Mouse (Mus musculus) kidney, embryonic 14.5 days (tissue): ENCODE measurements around the gene Hhex. TPM values are rescaled to one million over a fixed set of nuclear protein-coding genes. Genes with fewer than 3 reads are reported as not detected.

Experiments used
- ATAC-seq: fragments of 200-750 bp; cut with Nextera tagmentation; 2 replicates; pipeline ENCODE4 v1.8.0; 2017; ENCODE audit warnings: moderate number of reproducible peaks, mild to moderate bottlenecking, moderate TSS enrichment, moderate library complexity; ENCODE audit not compliant: low FRiP score, low TSS enrichment
- H3K27ac ChIP-seq: fragments of 300-500 bp; sonication (generic); 2 replicates; pipeline ENCODE4 v1.5.1; 2014; ENCODE audit warnings: low read depth, mild to moderate bottlenecking, low read length, moderate library complexity, mixed read lengths
- H3K27me3 ChIP-seq: fragments of 300-500 bp; sonication (generic); 2 replicates; pipeline ENCODE4 v1.6.1; 2014; ENCODE audit warnings: mild to moderate bottlenecking, low read length; ENCODE audit not compliant: control insufficient read depth, insufficient read depth
- H3K36me3 ChIP-seq: fragments of 300-500 bp; sonication (generic); 2 replicates; pipeline ENCODE4 v1.6.1; 2014; ENCODE audit warnings: low read length, mixed read lengths; ENCODE audit not compliant: control insufficient read depth, insufficient read depth
- H3K4me1 ChIP-seq: fragments of 300-500 bp; sonication (generic); 2 replicates; pipeline ENCODE4 v1.6.1; 2014; ENCODE audit warnings: low read length, mixed read lengths; ENCODE audit not compliant: control insufficient read depth, insufficient read depth
- H3K4me2 ChIP-seq: fragments of 300-500 bp; sonication (generic); replicated peaks from 2 replicates; pipeline ENCODE4 v1.6.1; 2014; ENCODE audit warnings: low read depth, mild to moderate bottlenecking, low read length
- H3K4me3 ChIP-seq: fragments of 300-500 bp; sonication (generic); 2 replicates; pipeline ENCODE4 v1.5.1; 2014; ENCODE audit warnings: mild to moderate bottlenecking, low read length
- H3K9ac ChIP-seq: fragments of 300-500 bp; sonication (generic); 2 replicates; pipeline ENCODE4 v1.6.1; 2014; ENCODE audit warnings: low read depth, mild to moderate bottlenecking, low read length, moderate library complexity
- H3K9me3 ChIP-seq: fragments of 300-500 bp; sonication (generic); 2 replicates; pipeline ENCODE4 v1.6.1; 2016; ENCODE audit warnings: low read length; ENCODE audit not compliant: control insufficient read depth
- WGBS: fragments of 180-500 bp; shearing (Covaris S2); extraction: QIAGEN DNeasy Blood & Tissue Kit; methylation state at CpG from one replicate; pipeline ENCODE4 v1.1.7; 2014; 5-methylcytosine and 5-hydroxymethylcytosine counted together
- polyA plus RNA-seq: library from polyadenylated mRNA; unstranded; fragments of >200 nt; fragmentation: Nextera tagmentation; extraction: Ambion mirVana; gene quantifications from 2 replicates; pipeline ENCODE4 v1.2.1, GENCODE M21; 2014

Gene Hhex
- polyA plus RNA-seq: 11.5 and 11.6 TPM in 2 replicates

DNA sequence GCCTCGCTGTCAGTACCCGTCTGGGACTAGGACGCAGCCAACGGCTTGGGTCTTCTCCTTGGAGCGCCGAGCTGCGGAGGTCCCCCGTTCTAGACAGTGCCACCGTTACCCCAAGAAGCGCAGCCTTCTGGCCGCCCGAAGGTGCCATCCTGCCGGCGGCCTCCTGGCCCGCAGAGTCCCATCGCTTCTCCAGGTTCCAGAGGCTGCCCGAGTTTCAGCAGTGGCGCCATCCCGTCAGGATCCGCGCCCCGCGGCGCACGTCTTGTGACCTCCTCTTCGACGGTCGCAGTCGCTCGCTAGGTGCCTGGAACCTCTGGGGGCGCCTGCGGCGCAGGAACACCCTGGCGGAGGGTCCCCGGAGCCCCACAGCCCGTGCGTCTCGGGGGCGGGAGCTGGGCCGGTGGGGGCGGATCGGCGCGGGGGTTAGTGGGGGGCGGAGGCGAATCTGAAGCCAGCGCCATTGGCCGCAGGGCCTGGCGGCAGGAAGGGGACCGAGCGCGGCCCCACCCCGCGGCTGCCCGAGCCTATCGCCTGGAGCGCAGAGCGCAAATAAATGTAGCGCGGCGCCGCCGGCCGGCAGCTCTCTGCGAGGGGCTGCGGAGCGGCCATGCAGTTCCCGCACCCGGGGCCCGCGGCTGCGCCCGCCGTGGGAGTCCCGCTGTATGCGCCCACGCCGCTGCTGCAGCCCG is at the start of gene Hhex:
Hhex (plus strand) TSS at position 548 of the 689 bp plus-strand sequence.
- WGBS: under 1% methylated on average over 67 of the region's 79 CpGs
- Histone ChIP-seq H3K4me3 (peak within 1 kb of the TSS; percentile 57), H3K27ac (peak within 1 kb of the TSS; percentile 74), H3K4me2 (peak within 1 kb of the TSS; percentile 64), H3K36me3 (no peaks in the 10 kb centered on the region), H3K27me3 (peaks cover 88% of the 10 kb centered on the region), H3K4me1 (0 out of 2 replicates have a peak, but pooled peaks cover 4% of the 10 kb centered on the region), H3K9me3 (no peaks in the 10 kb centered on the region; the same call in 1 of the 2 replicates), H3K9ac (peak within 1 kb of the TSS; percentile 56)
- ATAC-seq: peak; percentile 80

GRCm38 (mm10) chr19:37386126-37386525 is 48.5 kb upstream of the Hhex start:
- Histone ChIP-seq H3K27ac (no peak overlapping the region), H3K4me2 (no peak overlapping the region), H3K36me3 (peaks cover 58% of the 10 kb centered on the region), H3K4me1 (no peaks in the 10 kb centered on the region), H3K9ac (no peak overlapping the region), H3K27me3 (no peaks in the 10 kb centered on the region), H3K4me3 (no peak overlapping the region), H3K9me3 (no peaks in the 10 kb centered on the region)
- no peak for ATAC-seq
- 77% methylated on average over 3 of the region's 3 CpGs for WGBS

GRCm38 (mm10) chr19:37391869-37392268 is 42.7 kb upstream of the Hhex start:
- H3K9me3 ChIP-seq: no peaks in the 10 kb centered on the region
- H3K27me3 ChIP-seq: no peaks in the 10 kb centered on the region
- H3K4me3 ChIP-seq: no peak overlapping the region
- no peaks in the 10 kb centered on the region for H3K4me1 ChIP-seq
- H3K9ac ChIP-seq: no peak overlapping the region
- H3K27ac ChIP-seq: no peak overlapping the region
- no peak for ATAC-seq
- H3K36me3 ChIP-seq: peaks cover 77% of the 10 kb centered on the region
- H3K4me2 ChIP-seq: no peak overlapping the region
- 96% methylated on average over 3 of the region's 3 CpGs for WGBS

GRCm38 (mm10) chr19:37396279-37396678 is 38.3 kb upstream of the Hhex start:
- Histone ChIP-seq H3K27me3 (no peaks in the 10 kb centered on the region), H3K4me1 (no peaks in the 10 kb centered on the region), H3K9me3 (no peaks in the 10 kb centered on the region), H3K27ac (no peak overlapping the region), H3K4me3 (no peak overlapping the region), H3K9ac (no peak overlapping the region), H3K4me2 (no peak overlapping the region), H3K36me3 (peaks cover 81% of the 10 kb centered on the region)
- WGBS: 97% methylated on average over 3 of the region's 3 CpGs
- ATAC-seq: no peak

GRCm38 (mm10) chr19:37400936-37401335 is 33.7 kb upstream of the Hhex start:
- no peak overlapping the region for H3K4me2 ChIP-seq
- WGBS: 65% methylated on average over 6 of the region's 6 CpGs

GRCm38 (mm10) chr19:37418294-37418693 is 16.3 kb upstream of the Hhex start:
- ATAC-seq: no peak
- WGBS: 89% methylated on average over 4 of the region's 4 CpGs
- Histone ChIP-seq H3K9ac (no peak overlapping the region), H3K4me1 (no peaks in the 10 kb centered on the region), H3K36me3 (peaks cover 80% of the 10 kb centered on the region), H3K9me3 (no peaks in the 10 kb centered on the region), H3K4me3 (no peak overlapping the region), H3K4me2 (no peak overlapping the region), H3K27ac (no peak overlapping the region), H3K27me3 (no peaks in the 10 kb centered on the region)

More at GRCm38 (mm10) chr19:37400936-37401335, 33.7 kb upstream of the Hhex start:
- Histone ChIP-seq H3K36me3 (peaks cover 85% of the 10 kb centered on the region), H3K27ac (no peak overlapping the region), H3K27me3 (no peaks in the 10 kb centered on the region), H3K9me3 (no peaks in the 10 kb centered on the region), H3K4me1 (no peaks in the 10 kb centered on the region), H3K9ac (no peak overlapping the region), H3K4me3 (no peak overlapping the region)
- ATAC-seq: no peak

GRCm38 (mm10) chr19:37419613-37420012 is 15.0 kb upstream of the Hhex start:
- WGBS: 44% methylated on average over 3 of the region's 3 CpGs
- Histone ChIP-seq H3K36me3 (peaks cover 72% of the 10 kb centered on the region), H3K9me3 (no peaks in the 10 kb centered on the region)

GRCm38 (mm10) chr19:37428589-37428988 is 6.0 kb upstream of the Hhex start:
- Histone ChIP-seq H3K9ac (no peak overlapping the region), H3K4me3 (no peak overlapping the region), H3K36me3 (peaks cover 5% of the 10 kb centered on the region; the same call in 1 of the 2 replicates), H3K4me1 (no peaks in the 10 kb centered on the region), H3K27ac (no peak overlapping the region), H3K27me3 (peaks cover 36% of the 10 kb centered on the region), H3K9me3 (no peaks in the 10 kb centered on the region; the same call in 1 of the 2 replicates), H3K4me2 (no peak overlapping the region)
- 74% methylated on average over 5 of the region's 5 CpGs for WGBS
- ATAC-seq: no peak

More at GRCm38 (mm10) chr19:37419613-37420012, 15.0 kb upstream of the Hhex start:
- Histone ChIP-seq H3K9ac (no peak overlapping the region), H3K4me1 (no peaks in the 10 kb centered on the region), H3K27ac (no peak overlapping the region), H3K4me3 (no peak overlapping the region), H3K4me2 (no peak overlapping the region), H3K27me3 (no peaks in the 10 kb centered on the region)
- no peak for ATAC-seq

DNA sequence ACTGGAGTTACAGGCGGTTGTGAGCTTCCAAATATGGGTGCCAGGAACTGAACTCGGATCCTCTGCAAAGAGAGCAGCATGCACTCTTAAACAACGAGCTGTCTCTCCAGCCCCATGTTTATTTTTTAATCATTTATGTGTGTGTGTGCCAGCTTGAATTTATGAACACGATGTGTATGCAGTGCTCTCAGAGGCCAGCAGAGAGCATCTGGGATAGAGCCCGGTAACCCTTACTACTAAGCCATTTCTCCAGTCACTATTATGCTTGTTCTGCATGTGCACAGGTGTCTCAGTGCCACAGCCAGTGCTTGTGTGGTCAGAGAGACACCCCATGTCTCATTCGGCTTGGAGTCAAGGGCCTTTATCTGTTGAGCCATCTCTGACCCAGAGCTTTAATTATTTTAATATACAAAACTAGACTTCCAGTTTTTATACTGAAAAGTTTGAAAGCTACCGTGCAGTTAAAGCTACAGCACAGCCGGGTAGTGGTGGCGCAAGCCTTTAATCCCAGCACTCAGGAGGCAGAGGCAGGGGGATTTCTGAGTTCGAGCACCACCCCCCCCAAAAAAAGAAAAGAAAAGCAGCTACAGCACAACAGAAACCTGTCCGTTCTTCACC is 3.4 kb upstream of the Hhex start:
- no peak overlapping the region for H3K27ac ChIP-seq
- H3K27me3 ChIP-seq: peaks cover 62% of the 10 kb centered on the region
- no peaks in the 10 kb centered on the region for H3K36me3 ChIP-seq
- no peaks in the 10 kb centered on the region; the same call in 1 of the 2 replicates for H3K9me3 ChIP-seq
- no peak overlapping the region for H3K9ac ChIP-seq
- H3K4me1 ChIP-seq: 0 out of 2 replicates have a peak, but pooled peaks cover 4% of the 10 kb centered on the region
- 86% methylated on average over 11 of the region's 11 CpGs for WGBS
- no peak overlapping the region for H3K4me3 ChIP-seq
- no peak for ATAC-seq
- no peak overlapping the region for H3K4me2 ChIP-seq
